Mouse (Mus musculus) C2C12 (cell line): Measurements from ENCODE around the gene Cd79b. TPM values are rescaled to one million over a fixed set of nuclear protein-coding genes. Genes with fewer than 3 reads are reported as not detected.
"Not testable (repeated sequence)": the region's sequence is repeated elsewhere in the genome, so short reads cannot be mapped to it uniquely, and the experiment has no call there.

Experiments
- H3K27me3 ChIP-seq: one replicate; pipeline ENCODE4 v1.6.1; 2011; ENCODE audit not compliant: control insufficient read depth, insufficient read depth, insufficient read length
- H3K36me3 ChIP-seq: one replicate; pipeline ENCODE4 v1.6.1; 2011; ENCODE audit not compliant: control insufficient read depth, insufficient read depth
- H3K4me3 ChIP-seq: one replicate; pipeline ENCODE4 v1.5.1; 2011; ENCODE audit warnings: mild to moderate bottlenecking, control low read depth; ENCODE audit not compliant: poor library complexity, insufficient read depth, severe bottlenecking
- H3K79me2 ChIP-seq: one replicate; pipeline ENCODE4 v1.6.1; 2011; ENCODE audit not compliant: control insufficient read depth, insufficient read depth
- H3K79me3 ChIP-seq: one replicate; pipeline ENCODE4 v1.6.1; 2011; ENCODE audit warnings: low read depth, control low read depth
- H3ac ChIP-seq: one replicate; pipeline ENCODE3; 2011; ENCODE audit warnings: low read depth; ENCODE audit not compliant: control insufficient read depth, insufficient read length
- CEBPB ChIP-seq: IDR thresholded peaks from one replicate; pipeline ENCODE4 v1.6.1; 2011; ENCODE audit warnings: low read depth, mild to moderate bottlenecking, control low read depth, moderate library complexity
- CTCF ChIP-seq: IDR thresholded peaks from one replicate; pipeline ENCODE4 v1.5.1; 2011; ENCODE audit not compliant: control insufficient read depth, insufficient read depth, insufficient read length
- FOSL1 ChIP-seq: IDR thresholded peaks from one replicate; pipeline ENCODE4 v1.8.0; 2011; ENCODE audit warnings: mild to moderate bottlenecking, low read length; ENCODE audit not compliant: poor library complexity, insufficient read depth, severe bottlenecking
- MAX ChIP-seq: IDR thresholded peaks from one replicate; pipeline ENCODE4 v1.6.1; 2011; ENCODE audit warnings: mild to moderate bottlenecking, control low read depth
- MYOD1 ChIP-seq: IDR thresholded peaks from one replicate; pipeline ENCODE4 v1.6.1; 2011; ENCODE audit warnings: low read depth; ENCODE audit not compliant: control insufficient read depth, insufficient read length
- MYOG ChIP-seq: IDR thresholded peaks from one replicate; pipeline ENCODE4 v1.6.1; 2011; ENCODE audit not compliant: control insufficient read depth, insufficient read length; ENCODE audit errors: extremely low read depth
- USF1 ChIP-seq: IDR thresholded peaks from one replicate; pipeline ENCODE4 v1.6.1; 2011; ENCODE audit warnings: low read depth, mild to moderate bottlenecking, control low read depth, moderate library complexity
- polyA plus RNA-seq: library from polyadenylated mRNA; unstranded; fragments of >200 nt; fragmentation: generic; extraction: Trizol; gene quantifications from one replicate; pipeline ENCODE4 v1.2.1, GENCODE M21; 2012; ENCODE audit warnings: missing spikeins

The Cd79b gene
- polyA plus RNA-seq, 1 experiment = not detected

DNA sequence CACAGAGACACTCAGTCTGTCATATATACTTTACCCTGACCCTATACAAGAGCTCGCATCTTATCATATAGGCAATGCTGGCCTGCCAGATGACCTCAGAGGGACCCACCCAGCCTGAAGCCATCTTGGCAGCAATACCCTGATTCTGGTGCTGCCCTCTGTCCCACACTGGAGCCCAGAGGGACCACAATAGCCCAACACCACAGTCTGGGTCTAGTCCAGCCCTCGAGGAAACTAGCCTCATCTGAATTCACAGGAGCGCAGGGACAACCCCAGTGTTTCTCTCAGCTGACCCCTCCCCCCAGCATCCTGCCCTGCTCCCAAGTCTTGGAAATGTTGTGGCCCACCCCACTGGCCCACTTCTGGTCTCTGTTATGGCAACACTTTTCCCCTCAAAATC is 36.7 kb upstream of the Cd79b start:
- TF ChIP-seq CTCF (no peak), MYOD1 (no peak), CEBPB (no peak), MAX (no peak), USF1 (no peak)
- no peaks in the 10 kb centered on the region for H3K79me3 ChIP-seq
- no peaks in the 10 kb centered on the region for H3K79me2 ChIP-seq
- no peak overlapping the region for H3K4me3 ChIP-seq
- no peaks in the 10 kb centered on the region for H3K36me3 ChIP-seq
- H3K27me3 ChIP-seq = peaks cover 23% of the 10 kb centered on the region
- no peak overlapping the region for H3ac ChIP-seq

- Histone ChIP-seq H3K79me2 (no peaks in the 10 kb centered on the region), H3K4me3 (no peak overlapping the region), H3ac (no peak overlapping the region), H3K79me3 (no peaks in the 10 kb centered on the region), H3K27me3 (peaks cover 23% of the 10 kb centered on the region), H3K36me3 (no peaks in the 10 kb centered on the region)
- TF ChIP-seq USF1 = peak; percentile 38
- TF ChIP-seq MAX = no peak
Observed at GRCm38 (mm10) chr11:106350853-106351252, 36.3 kb upstream of the Cd79b start.

DNA sequence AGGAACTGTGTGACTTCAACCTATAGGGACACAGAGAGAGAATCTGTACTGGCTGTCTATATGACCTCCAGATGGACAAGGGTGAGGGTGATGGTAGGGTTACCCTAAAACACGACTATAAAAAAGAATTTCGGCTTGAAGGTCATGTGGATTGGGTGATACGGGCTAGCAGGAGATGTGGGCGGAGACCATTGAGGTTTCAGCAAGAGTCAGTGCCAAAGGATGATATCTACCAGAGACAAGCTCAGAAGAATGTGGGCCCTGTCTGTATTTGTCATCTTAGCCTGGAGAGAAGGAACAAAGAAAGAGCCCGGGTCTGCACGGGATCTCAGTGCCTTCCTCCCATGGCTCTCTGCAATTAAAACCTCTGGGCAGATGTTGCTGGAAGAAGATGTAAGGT is 35.2 kb upstream of the Cd79b start:
- H3K79me3 ChIP-seq = no peaks in the 10 kb centered on the region
- no peaks in the 10 kb centered on the region for H3K36me3 ChIP-seq
- H3K4me3 ChIP-seq = no peak overlapping the region
- TF ChIP-seq CEBPB (no peak), USF1 (no peak), FOSL1 (no peak), CTCF (no peak), MYOG (no peak), MYOD1 (no peak), MAX (no peak)
- no peak overlapping the region for H3ac ChIP-seq
- H3K27me3 ChIP-seq = peaks cover 32% of the 10 kb centered on the region
- H3K79me2 ChIP-seq = no peaks in the 10 kb centered on the region

GRCm38 (mm10) chr11:106344910-106345309 is 30.3 kb upstream of the Cd79b start:
- no peak overlapping the region for H3ac ChIP-seq
- H3K27me3 ChIP-seq = peaks cover 60% of the 10 kb centered on the region
- TF ChIP-seq MYOG = no peak
- TF ChIP-seq MAX = no peak
- no peak for TF ChIP-seq CTCF
- no peak for TF ChIP-seq CEBPB
- TF ChIP-seq MYOD1 = no peak
- TF ChIP-seq FOSL1 = no peak
- no peak for TF ChIP-seq USF1
- no peaks in the 10 kb centered on the region for H3K79me3 ChIP-seq
- H3K79me2 ChIP-seq = no peaks in the 10 kb centered on the region
- no peaks in the 10 kb centered on the region for H3K36me3 ChIP-seq
- H3K4me3 ChIP-seq = no peak overlapping the region

GRCm38 (mm10) chr11:106340990-106341520 is 26.5 kb upstream of the Cd79b start:
- Histone ChIP-seq H3K36me3 (no peaks in the 10 kb centered on the region), H3K79me2 (no peaks in the 10 kb centered on the region), H3K27me3 (peaks cover 37% of the 10 kb centered on the region), H3K4me3 (no peak overlapping the region), H3ac (no peak overlapping the region), H3K79me3 (no peaks in the 10 kb centered on the region)
- TF ChIP-seq CEBPB = no peak
- no peak for TF ChIP-seq FOSL1
- TF ChIP-seq MYOG = no peak
- TF ChIP-seq MYOD1 = no peak
- no peak for TF ChIP-seq CTCF
- TF ChIP-seq MAX = no peak
- TF ChIP-seq USF1 = no peak

- H3ac ChIP-seq, H3K36me3 ChIP-seq: not testable (repeated sequence)
Observed at GRCm38 (mm10) chr11:106339323-106339722, 24.8 kb upstream of the Cd79b start.

DNA sequence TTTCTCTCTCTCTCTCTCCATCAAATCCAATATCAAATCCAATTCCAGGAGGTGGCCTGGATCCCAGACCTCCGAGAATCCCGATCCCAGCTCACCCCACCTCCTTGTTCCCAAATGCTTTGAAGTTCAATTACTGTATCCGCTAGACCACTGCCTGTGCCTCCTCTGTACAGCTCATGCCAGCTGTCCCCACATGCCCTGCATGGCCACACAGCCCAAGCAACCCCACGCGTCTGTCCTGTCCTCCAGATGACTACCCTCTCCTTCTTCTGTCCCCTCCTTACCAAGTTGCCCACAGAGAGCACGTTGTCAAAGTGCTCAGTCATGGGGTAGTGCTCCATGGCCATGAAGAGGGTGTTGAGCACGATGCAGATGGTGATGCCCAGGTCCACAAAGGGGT is 24.3 kb upstream of the Cd79b start:
- Histone ChIP-seq H3K36me3 (no peaks in the 10 kb centered on the region), H3K27me3 (peaks cover 23% of the 10 kb centered on the region), H3K4me3 (no peak overlapping the region), H3K79me2 (no peaks in the 10 kb centered on the region), H3K79me3 (no peaks in the 10 kb centered on the region), H3ac (no peak overlapping the region)
- TF ChIP-seq FOSL1 (no peak), MYOG (no peak), MAX (no peak), USF1 (no peak), MYOD1 (no peak), CTCF (no peak), CEBPB (no peak)

More at GRCm38 (mm10) chr11:106339323-106339722, 24.8 kb upstream of the Cd79b start:
- not testable (repeated sequence) for H3K79me2 ChIP-seq, H3K79me3 ChIP-seq, H3K4me3 ChIP-seq
- peaks cover 24% of the 10 kb centered on the region for H3K27me3 ChIP-seq
